Mouse (Mus musculus): ENCODE results near the gene Dhx32.

Dhx32 gene

DNA sequence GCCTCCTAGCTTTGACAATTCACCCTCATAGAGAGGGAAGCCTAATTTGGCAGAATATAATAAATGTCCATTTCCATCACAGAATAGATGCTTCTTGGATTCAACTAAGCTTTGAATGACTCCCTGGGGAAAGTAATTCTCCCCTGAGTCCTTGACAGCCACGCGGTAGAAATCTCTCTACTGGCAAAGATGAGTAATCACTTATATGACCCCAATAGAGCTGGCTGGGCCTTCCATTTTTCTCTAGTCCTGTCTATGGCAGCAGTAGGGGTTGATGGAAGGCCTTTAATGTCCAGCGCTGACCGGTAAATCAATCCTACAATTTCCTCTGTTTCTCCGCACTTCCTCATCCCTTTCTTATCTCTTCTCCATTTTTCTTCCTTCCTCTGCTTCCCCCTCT, 7.3 kb downstream of the Dhx32 start:
- DNase-seq (ENCODE audit: extremely low read depth, low read depth): no peak

DNA sequence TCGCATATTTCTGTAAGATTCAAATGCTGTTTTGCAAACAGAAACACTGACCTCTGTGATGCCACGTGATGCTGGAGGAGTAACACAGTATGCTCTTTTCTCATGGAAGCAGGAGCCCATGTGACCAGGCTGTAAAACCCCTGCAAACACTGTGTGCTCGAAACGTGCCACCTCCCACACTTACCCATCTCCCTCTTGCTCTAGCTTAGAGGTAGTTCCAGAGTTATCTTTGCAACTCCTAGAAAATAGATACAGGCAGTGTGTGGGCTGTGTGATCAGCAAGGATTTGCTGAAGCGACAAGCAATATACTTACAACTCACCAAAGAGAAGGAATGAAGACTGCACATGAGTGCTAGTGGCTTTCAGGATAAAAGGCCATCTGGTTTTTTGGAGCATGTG, 14.0 kb downstream of the Dhx32 start:
- DNase-seq (ENCODE audit: extremely low read depth, low read depth): no peak

DNA sequence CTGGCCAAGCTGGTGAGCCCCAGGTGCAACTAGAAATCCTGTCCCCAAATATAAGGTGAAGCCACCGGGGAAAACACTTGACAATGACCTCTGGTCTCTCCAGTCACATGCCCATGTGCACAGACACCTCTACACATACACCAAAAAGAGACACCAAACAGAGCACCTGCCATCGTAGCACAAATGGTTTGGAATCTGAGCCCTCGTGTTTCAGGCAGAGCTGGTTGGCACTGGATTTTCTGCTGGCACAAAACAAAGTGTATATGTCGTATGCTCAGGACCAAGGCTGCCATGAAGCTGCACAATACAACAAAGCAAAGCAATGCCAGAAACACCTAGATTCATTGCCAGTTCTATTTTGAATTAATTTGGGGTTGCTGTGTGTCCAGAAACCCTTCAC, 14.5 kb downstream of the Dhx32 start:
- no peak for DNase-seq (ENCODE audit: extremely low read depth, low read depth)

DNA sequence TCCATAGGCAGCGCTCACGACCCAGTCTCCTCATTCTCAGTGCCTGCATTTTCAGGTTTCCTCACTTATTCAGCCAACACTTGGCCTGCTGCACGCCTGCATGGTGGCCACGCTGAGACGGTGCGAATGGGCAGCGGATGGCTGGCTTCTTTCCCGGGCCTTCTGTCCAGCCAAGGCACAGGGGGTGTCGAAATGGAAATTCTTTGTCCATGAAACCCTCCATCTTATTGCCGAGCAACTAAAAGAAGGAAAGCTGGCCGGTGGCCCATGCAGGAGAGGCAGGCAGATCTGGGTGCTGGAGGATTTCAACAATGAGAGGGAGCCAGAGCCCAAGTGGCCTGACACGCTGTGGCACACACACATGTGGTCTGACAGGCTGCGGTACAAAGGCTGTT, 16.7 kb downstream of the Dhx32 start:
- no peak for DNase-seq (ENCODE audit: extremely low read depth, low read depth)

DNA sequence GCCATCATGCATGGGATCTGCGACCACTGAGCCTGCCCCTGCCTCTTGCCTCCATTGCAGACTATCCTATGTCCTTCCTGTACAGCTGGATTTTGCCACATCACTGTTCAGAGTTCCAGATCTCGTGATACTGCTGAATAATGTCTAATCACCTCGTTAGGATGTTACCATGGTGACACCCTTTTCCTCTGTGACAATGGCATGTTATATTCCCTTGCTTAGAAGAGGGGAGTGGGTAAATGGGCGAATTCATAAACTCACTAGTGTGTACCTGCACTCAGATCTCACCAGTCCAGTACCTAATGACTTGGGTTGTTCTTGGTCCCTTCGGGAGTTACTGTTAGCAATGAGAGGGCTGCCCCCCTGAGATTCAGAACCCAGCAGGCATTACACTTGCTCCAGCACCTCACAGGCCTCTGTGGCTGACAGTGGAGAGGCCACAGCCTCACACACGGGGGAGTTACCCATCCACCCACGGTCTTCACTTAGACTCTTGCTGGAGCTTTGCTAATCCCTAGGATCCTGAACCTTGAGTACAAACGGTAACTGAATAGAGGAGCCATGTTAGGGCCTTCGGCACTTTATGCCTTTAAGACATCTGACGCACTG, 17.2 kb downstream of the Dhx32 start:
- no peak for DNase-seq (ENCODE audit: extremely low read depth, low read depth)

DNA sequence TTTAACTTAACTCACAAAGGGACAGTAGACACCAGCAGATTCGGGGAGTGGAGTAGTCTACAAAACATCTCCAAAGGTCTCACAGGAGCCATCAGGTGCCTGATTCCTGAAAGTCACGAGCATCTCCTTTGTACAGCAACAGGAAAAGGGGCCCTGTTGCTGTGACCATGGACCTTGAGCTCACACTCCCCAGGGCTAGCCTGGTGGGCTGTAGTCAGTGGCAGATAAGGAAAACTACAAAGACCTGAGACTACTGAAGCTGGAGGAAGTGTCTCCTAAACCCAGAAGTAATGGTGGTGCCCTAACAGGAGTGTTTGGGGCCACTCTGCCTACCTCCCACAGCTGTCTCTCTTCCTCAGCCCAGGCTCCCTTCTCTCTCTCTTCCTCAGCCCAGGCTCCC, 18.1 kb downstream of the Dhx32 start:
- DNase-seq (ENCODE audit: extremely low read depth, low read depth): no peak

DNA sequence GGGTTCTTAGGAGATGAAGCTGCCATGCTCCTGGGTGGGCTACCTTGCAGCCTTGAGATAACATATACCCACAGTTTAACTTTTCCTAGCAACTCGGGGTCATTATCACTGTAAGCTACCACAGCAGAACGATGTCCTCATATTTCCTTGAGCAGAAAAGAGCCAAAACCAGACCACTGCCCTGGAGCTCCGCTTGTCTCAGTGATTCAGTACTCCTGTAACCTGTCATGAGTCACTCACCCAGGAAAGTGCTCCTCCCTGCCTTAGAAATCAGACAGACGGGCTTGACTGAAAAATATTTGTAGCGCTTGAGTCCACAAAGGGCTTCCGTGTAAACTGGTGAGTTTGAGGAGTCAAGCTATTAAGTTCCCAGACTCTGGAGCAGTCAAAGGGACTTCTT, 19.8 kb downstream of the Dhx32 start:
- no peak for DNase-seq (ENCODE audit: extremely low read depth, low read depth)

DNA sequence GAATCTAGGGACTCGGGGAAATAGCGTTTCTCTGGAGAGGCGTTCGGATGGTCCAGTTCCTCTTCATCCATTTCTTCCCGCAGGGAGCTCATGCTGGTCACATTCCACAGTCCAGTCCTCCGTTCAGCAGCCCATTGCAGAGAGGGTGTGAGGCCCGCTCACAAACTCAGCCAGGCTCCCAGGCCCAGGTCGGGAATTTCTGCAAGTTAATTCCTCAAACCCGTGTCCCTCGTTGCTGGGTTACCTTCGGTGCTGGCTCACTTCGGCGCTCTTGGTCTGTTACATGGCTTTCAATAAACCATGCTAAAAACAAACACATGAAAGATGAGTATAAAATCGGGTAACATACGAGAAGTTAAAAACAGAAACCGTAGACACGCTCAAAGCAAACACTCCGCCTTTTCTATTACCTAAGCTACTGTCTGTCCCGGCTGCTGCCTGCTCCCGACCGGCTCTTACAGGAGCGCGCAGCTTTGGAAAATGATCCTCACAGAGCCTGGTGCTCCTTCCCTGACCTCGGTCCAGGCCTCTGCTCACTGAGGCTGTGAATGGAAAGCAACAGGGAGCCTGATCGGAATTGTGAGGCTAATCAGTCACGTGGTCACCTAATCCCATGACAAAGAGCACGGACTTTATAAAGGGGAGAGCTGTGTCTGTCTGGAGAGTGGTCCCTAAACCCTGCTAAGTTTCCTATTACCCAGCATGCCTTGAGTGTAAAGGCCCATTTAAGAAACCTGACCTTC, 22.7 kb downstream of the Dhx32 start:
- DNase-seq (ENCODE audit: extremely low read depth, low read depth): no peak

DNA sequence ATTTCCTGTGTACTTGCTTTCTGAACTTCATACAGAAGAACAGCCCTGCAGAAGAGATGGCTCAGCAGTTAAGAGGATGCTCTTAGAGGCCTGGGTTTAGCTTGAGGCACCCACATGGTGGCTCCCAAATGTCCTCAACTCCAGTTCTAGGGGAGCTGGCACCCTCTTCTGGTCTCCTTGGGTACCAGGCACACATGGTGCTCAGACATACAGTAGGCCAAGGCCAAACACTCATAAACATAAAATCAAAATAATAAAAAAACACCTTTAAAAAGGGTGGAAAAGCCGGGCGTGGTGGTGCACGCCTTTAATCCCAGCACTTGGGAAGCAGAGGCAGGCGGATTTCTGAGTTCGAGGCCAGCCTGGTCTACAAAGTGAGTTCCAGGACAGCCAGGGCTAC, 23.8 kb downstream of the Dhx32 start:
- DNase-seq (ENCODE audit: extremely low read depth, low read depth): no peak

DNA sequence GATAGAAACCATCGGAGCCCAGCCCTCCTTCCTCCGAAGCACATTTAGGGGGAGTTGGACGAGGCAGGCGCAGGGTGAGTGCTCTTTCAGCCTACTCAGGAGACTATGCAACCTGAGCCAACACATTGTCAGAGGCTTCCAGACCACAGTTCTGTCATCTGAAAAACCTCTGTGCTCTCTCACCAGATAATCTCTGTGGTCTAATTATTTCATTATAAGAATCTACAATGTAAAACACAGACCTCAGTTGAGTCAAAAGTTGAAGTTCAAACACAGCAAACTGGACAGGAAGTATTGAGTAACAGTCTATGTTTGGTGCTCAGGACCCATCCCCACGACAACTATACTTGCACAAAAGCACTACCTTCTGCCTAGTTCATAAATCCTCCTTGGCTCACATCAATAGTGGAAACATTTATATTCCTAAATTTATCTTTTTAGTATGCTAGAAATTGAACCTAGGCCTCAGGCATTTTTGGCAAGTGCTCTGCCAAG, 24.5 kb downstream of the Dhx32 start:
- DNase-seq (ENCODE audit: extremely low read depth, low read depth): no peak

DNA sequence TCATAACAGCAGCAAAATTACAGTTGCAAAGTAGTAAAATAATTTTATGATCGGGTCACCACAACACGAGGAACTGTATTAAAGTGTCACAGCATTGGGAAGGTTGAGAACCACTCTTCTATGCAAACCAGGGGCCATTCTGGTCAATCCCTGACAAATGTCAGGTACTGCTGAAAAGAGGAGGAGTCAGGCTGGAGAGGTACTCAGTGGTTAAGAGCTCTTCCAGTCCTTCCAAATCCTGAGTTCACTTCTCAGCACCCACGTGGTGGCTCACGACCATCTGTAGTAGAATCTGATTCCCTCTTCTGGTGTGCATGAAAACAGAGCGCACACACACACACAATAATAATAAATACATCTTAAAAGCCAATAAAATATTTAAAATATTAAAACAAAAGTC, 31.4 kb downstream of the Dhx32 start:
- DNase-seq (ENCODE audit: extremely low read depth, low read depth): no peak

DNA sequence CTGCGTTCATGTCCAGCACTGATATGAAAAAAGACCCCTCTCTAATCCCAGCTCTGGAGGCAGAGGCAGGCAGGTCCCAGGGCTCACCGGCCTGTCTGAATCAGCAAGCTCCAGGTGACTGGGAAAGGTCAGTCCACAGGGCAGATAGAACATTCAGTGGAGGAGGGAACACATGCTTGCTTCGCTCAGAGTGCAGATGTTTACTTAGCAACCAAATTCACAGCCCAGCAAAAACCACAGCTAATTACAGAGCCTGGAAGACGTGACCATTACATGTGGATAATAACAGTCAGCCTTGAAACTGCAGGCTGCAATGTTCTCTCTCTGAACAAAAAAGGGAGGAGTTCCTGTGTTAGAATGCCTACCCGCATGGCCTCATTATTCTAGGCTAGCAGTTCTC, 31.9 kb downstream of the Dhx32 start:
- DNase-seq (ENCODE audit: extremely low read depth, low read depth): no peak

DNA sequence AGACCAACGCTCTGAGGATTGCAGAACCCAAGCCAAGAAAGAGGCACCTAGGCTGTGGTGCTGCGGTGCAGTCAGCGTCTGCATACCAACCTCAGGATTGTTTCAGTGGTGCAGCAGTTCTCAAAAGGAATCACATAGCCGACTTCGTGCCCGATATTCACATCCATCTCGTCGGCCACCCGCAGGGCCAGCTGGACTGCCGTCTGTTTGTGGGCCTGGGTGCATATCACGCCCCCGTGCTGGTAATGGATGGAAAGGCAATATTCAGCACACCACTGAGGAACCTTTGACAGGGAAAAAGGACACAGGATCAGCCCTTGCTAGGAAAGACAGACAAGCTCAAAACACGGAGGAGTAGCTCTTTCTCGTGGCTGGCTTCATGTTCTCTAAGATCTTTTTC, 33.8 kb downstream of the Dhx32 start:
- no peak for DNase-seq (ENCODE audit: extremely low read depth, low read depth)

DNA sequence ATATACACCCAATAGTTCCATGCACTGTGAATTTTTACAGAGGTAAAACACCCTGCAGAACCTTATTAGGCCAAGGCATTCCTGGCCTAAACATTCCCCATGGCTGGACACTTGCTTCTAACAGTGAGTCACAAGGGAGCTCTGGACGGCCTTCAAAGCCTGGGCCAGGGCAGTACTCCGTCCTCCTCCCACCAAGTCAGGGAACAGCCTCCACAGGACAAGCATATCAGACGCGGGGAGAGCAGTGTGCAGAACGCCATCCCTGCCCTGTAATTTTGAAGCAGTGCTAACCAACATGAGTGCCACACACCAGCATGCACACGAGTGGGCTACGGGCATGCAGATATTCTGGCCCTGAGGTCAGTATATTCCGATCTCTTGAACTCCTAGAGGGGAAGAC, 35.2 kb downstream of the Dhx32 start:
- DNase-seq (ENCODE audit: extremely low read depth, low read depth): no peak

DNA sequence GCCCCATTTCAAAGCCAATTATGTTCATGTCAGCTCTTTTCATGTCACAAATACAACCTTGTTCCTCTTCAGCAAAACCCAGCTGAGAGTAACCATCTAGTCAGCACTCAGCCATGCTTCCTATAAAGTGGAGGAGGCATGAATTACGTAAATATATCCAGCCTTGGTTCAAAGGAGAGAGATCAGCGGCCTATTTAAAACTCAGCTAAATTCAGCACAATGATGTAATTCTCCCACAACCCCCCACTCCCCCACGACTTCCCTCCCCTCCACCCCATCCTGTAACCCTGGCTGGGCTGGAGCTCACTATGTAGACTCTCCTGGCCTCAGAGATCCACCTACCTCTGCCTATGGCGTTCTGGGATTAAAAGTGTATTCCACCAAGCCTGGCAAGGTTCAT, 37.8 kb downstream of the Dhx32 start:
- no peak for DNase-seq (ENCODE audit: extremely low read depth, low read depth)

DNA sequence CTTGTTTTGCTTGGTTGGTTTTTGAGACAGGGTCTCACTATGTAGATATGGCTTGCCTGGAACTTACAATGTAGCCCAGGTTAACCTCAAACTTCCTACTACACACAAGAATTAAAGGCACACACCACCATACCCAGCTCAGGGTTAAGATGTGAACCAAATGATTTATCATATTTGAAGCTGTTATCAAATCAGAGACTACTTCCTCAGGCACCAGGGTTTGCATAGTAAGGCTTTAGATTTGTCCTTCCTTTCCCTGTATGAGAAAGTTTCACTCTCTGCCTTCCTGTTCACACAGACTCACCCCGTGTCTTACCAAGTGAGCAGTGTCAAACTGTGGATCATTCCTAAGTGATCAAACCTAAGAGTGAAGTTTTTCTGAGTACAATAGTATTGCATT, 38.3 kb downstream of the Dhx32 start:
- DNase-seq (ENCODE audit: extremely low read depth, low read depth): no peak

DNA sequence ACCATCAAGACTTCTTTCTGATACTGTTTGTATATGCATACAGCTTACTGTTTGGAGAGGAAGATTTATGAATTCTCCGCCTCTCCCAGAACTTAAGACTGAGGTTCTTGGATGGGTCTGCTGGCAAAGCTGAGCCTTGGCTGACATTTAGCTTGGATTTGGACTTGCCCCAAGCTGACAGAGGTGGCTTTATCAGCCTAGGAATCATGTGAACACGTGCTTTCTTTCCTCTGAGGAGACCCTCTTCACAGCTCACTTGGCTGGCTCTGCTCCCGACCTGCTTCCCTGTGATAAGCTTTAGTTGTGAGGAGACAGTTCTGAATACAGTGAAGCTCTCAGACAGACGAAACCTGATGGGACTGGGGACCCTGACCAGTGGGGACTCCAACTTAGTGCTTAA, 38.9 kb downstream of the Dhx32 start:
- no peak for DNase-seq (ENCODE audit: extremely low read depth, low read depth)

DNA sequence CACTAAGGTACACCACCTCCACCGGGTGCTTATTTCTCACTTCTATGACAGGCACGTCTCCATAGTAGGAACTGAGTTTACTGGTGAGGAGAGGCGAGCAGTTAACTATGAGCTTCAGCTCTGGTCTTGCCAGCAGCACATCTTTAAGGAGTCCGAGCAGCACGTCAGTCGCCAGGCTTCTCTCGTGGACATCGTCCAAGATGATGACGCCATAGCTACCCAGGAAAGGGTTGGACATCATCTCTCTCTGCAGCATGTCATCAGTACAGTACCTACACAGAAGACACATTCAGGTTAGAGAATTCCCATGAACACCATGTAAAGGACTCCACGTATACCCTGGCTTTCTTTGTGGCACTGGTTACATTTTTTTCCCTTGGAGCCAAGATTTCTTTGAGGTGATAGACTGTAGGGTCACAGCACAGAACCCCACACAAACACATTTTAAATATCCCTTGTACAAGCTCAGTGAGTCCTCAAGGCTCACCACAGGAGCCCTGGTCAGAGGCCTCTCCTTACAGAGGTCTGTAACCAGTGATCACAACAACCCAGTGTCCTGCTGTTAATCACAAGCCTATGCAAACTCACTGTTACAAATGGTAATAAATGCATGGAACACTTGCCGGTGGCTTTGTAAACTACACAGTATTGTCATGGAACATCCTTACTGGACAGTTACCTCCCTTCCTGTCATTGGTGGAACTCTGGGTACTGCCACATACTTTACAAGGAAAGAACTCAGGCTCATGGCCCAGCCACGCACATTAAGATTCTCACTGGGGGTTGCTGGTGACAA, 39.8 kb downstream of the Dhx32 start:
- no peak for DNase-seq (ENCODE audit: extremely low read depth, low read depth)

DNA sequence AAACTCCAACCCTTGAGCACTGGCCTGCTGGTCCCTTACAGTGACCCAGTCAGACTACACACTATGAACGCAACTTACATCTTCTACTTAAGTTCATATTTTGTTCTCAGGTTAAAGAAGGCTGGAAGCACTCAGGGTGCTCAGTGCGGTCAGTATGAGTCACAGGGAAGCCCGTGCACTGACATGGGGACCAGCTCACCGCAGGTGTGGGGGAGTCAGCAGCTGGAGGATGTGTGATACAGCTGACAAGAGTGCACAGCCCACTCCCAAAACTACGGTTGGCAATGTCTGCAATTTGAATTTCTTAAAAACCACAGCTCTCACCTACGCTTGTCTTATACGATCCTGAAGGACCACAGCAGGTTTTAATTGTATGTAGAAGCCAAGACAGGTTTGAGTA, 42.0 kb downstream of the Dhx32 start:
- no peak for DNase-seq (ENCODE audit: extremely low read depth, low read depth)

DNA sequence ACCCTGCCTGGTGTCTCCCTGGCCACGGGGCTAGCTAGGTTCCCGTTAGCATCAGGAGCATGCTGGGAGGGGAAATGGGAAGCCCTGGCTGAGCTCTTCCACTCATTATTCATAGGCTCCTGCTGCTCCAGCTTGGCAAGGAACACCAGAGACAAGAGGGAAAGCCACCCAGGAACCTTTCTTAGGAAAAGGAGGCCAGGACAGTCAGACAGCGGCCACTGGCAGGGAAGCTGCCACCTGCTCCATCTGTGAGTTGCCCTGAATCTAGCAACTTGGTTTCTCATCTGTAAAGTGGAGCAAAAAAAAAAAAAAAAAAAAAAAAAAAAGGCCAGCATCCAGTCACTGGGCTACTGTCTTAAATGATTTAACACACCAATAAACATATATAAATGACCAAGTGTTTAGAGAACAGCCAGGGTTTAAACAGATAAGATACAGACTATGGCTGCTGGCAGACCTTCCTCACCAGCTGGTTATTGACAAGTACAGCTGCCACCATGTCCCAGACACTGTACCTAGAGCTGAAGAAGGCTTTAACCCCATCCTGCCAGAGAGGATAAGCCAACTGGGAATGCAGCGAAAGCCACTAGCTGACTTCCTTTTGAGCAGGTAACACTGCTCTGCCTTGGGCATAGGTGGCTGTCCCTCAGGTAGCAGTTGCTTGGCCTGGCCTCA, 50.4 kb downstream of the Dhx32 start:
- DNase-seq (ENCODE audit: extremely low read depth, low read depth): no peak

DNA sequence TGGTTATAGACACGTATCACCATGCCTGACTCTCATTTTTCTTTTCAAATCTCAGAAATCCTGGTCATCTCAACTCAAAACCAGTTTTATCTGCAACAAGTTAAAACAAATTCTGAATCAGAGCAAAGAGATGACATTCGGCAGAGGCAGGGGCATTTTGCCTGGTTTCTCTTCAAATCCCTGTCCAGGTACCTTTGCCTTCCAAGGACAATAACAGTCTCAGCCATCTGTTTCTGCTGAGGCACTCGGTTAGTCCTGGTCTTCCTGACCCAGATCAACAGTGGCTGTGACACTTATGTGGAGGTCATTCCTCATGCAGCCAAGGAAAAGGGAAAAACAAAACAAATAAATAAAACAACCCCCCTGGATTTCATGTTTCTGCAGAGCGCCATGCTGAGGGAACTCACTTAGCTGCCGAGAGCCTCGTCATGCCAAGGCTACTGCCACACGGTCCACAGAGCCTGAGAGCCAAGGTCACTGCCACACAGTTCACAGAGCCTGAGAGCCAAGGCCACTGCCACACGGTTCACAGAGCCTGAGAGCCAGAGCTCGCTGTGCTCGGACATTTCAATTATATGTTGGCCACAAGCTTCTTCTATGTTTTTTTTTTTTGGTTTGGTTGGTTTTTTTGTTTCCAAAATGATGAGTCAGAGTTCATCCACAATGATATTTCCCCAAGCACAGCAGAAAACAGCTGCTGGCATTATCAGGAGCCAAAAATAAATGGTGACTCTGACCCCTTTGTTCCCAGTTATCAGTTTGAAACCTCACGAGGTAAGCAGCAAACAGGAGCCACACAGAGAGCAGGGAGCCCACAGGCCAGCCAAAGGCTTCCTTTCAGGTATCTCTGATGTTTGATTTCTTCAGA, 52.0 kb downstream of the Dhx32 start:
- DNase-seq (ENCODE audit: extremely low read depth, low read depth): no peak

All from MEL-GATA-1-ER (cell line).